35 mouse cellular contexts compared by ENCODE assay signal in genomic region chr1:187771067-187771466, GRCm38 (mm10).
DNase-seq lines count a peak whose midpoint lies in the region; ATAC-seq and TF ChIP-seq lines count a peak whose summit lies in the region.
"Had no signal": no experiment of that assay in that cellular context is flagged by ENCODE, and none has a peak within 500 bp of the region (broad histone marks: within the 10 kb centered on the region; RNA-seq: fewer than 3 reads in every experiment).

No protein-coding gene starts in this region.

- 76% methylated on average over 4 of the region's 4 CpGs for WGBS in hindbrain, postnatal 0 days
- 68% methylated on average over 4 of the region's 4 CpGs for WGBS in hindbrain, embryonic 14.5 days

- peak; percentile 41 for DNase-seq in hindbrain, postnatal 0 days (ENCODE audit: low spot score)
- no peak for DNase-seq in hindbrain, embryonic 14.5 days (ENCODE audit: low spot score)
- DNase-seq in left cerebral cortex, adult 2 months (ENCODE audit: extremely low spot score in 1 of 2, low spot score in 2 of 2) = no peak
- no peak for DNase-seq in left cerebral cortex, adult 9 months (ENCODE audit: low spot score in 2 of 2)
- DNase-seq in Patski (ENCODE audit: low read depth, low spot score) = no peak
- peak; percentile 13 for DNase-seq in brain, adult 2 months (ENCODE audit: low read depth, low spot score)
- DNase-seq: adrenal gland, postnatal 10 days; B cell, adult 2 months; cerebellum, adult 11-12 months; cerebellum, postnatal 10 days; gastrocnemius, postnatal 10 days; heart, adult 18-20 months; heart, postnatal 10 days; kidney, postnatal 4 days; layer of hippocampus, adult 9-11 months; liver, embryonic 13.5 days; lung, adult 2 months; right cerebral cortex, adult 18-20 months; spleen, adult 18-20 months; thymus, adult 18-20 months; thymus, postnatal 25 days had no signal

- H3K4me2 ChIP-seq in hindbrain, postnatal 0 days (ENCODE audit: low read depth, low read length) = no peak overlapping the region
- no peak overlapping the region for H3K4me2 ChIP-seq in hindbrain, embryonic 14.5 days (replicated peaks)
- H3K4me2 ChIP-seq: embryonic facial prominence, embryonic 13.5 days; heart, embryonic 13.5 days; limb, embryonic 12.5 days; liver, embryonic 13.5 days; neural tube, embryonic 12.5 days had no signal

- no peaks in the 10 kb centered on the region for H3K4me1 ChIP-seq in hindbrain, postnatal 0 days (ENCODE audit: insufficient read depth, low read length)
- H3K4me1 ChIP-seq in hindbrain, embryonic 14.5 days (replicated peaks; ENCODE audit: control insufficient read depth, insufficient read depth, low read length) = no peaks in the 10 kb centered on the region
- H3K4me1 ChIP-seq: embryonic facial prominence, embryonic 13.5 days; limb, embryonic 12.5 days; liver, embryonic 13.5 days; neural tube, embryonic 12.5 days had no signal

- H3K9me3 ChIP-seq in hindbrain, postnatal 0 days (ENCODE audit: low read length) = no peaks in the 10 kb centered on the region
- H3K9me3 ChIP-seq in hindbrain, embryonic 14.5 days (ENCODE audit: control insufficient read depth, low read length) = no peaks in the 10 kb centered on the region
- H3K9me3 ChIP-seq: embryonic facial prominence, embryonic 13.5 days; forebrain, embryonic 10.5 days; heart, embryonic 13.5 days; hindbrain, embryonic 10.5 days; limb, embryonic 12.5 days; liver, embryonic 13.5 days; midbrain, embryonic 10.5 days; neural tube, embryonic 12.5 days had no signal

- intact Hi-C loops in left cerebral cortex, adult 2 months (cut with DNase I) = loop anchor here (5.0 kb wide), 1 partner anchor 634 kb away; no protein-coding TSS in a partner anchor

- no peaks in the 10 kb centered on the region for H3K36me3 ChIP-seq in hindbrain, postnatal 0 days (ENCODE audit: insufficient read depth, low read length)
- H3K36me3 ChIP-seq in hindbrain, embryonic 14.5 days (replicated peaks; ENCODE audit: control insufficient read depth, insufficient read depth) = no peaks in the 10 kb centered on the region
- H3K36me3 ChIP-seq: embryonic facial prominence, embryonic 13.5 days; forebrain, embryonic 10.5 days; heart, embryonic 13.5 days; hindbrain, embryonic 10.5 days; limb, embryonic 12.5 days; liver, embryonic 13.5 days; midbrain, embryonic 10.5 days; neural tube, embryonic 12.5 days had no signal

- H3K27ac ChIP-seq in hindbrain, postnatal 0 days = no peak overlapping the region
- H3K27ac ChIP-seq in hindbrain, embryonic 14.5 days = no peak overlapping the region
- no peak overlapping the region for H3K27ac ChIP-seq in left cerebral cortex, adult 2 months
- H3K27ac ChIP-seq: embryonic facial prominence, embryonic 13.5 days; forebrain, embryonic 10.5 days; heart, embryonic 13.5 days; hindbrain, embryonic 10.5 days; limb, embryonic 12.5 days; liver, embryonic 13.5 days; midbrain, embryonic 10.5 days; neural tube, embryonic 12.5 days had no signal

- TF ChIP-seq CTCF in hindbrain, postnatal 0 days (IDR thresholded peaks at IDR 0.05; ENCODE audit: low read depth) = peak; percentile 44; the same call in 1 of the 2 replicates
- TF ChIP-seq CTCF in left cerebral cortex, adult 2 months (IDR thresholded peaks at IDR 0.05) = peak; percentile 16
- peak; percentile 16 for TF ChIP-seq CTCF in Patski (IDR thresholded peaks at IDR 0.05)

- POLR2A ChIA-PET in Patski (lab: Charles Lee) = no interaction called here

- in situ Hi-C loops in Patski (cut with MboI; ENCODE audit: low pct_unique_long_range_greater_than_20kb) = no loop called here

- H3K4me3 ChIP-seq in hindbrain, postnatal 0 days (ENCODE audit: low read length) = no peak overlapping the region
- no peak overlapping the region for H3K4me3 ChIP-seq in hindbrain, embryonic 14.5 days (replicated peaks; ENCODE audit: low read length)
- no peak overlapping the region for H3K4me3 ChIP-seq in left cerebral cortex, adult 2 months
- H3K4me3 ChIP-seq: embryonic facial prominence, embryonic 13.5 days; forebrain, embryonic 10.5 days; heart, embryonic 13.5 days; hindbrain, embryonic 10.5 days; limb, embryonic 12.5 days; liver, embryonic 13.5 days; midbrain, embryonic 10.5 days; myocyte; neural tube, embryonic 12.5 days had no signal

- CTCF ChIA-PET in Patski (lab: Charles Lee) = no interaction called here

- no peak for ATAC-seq in hindbrain, postnatal 0 days
- no peak for ATAC-seq in hindbrain, embryonic 14.5 days (ENCODE audit: low FRiP score)
- no peak for ATAC-seq in Patski
- ATAC-seq in CD4-positive, CD25-positive, alpha-beta regulatory T cell, adult 4 months = no peak
- ATAC-seq: forebrain, embryonic 16.5 days; hindbrain, embryonic 16.5 days; intestine, embryonic 16.5 days; midbrain, embryonic 16.5 days had no signal

- H3K9ac ChIP-seq in hindbrain, postnatal 0 days (replicated peaks; ENCODE audit: low read length) = no peak overlapping the region
- no peak overlapping the region for H3K9ac ChIP-seq in hindbrain, embryonic 14.5 days
- H3K9ac ChIP-seq: embryonic facial prominence, embryonic 13.5 days; heart, embryonic 13.5 days; limb, embryonic 12.5 days; liver, embryonic 13.5 days; neural tube, embryonic 12.5 days had no signal

- no peaks in the 10 kb centered on the region for H3K27me3 ChIP-seq in hindbrain, postnatal 0 days (ENCODE audit: insufficient read depth, low read length)
- H3K27me3 ChIP-seq in hindbrain, embryonic 14.5 days (ENCODE audit: control insufficient read depth, insufficient read depth, low read length) = no peaks in the 10 kb centered on the region
- no peaks in the 10 kb centered on the region for H3K27me3 ChIP-seq in Patski
- H3K27me3 ChIP-seq: CH12.LX; heart, embryonic 13.5 days; limb, embryonic 12.5 days; liver, embryonic 13.5 days; neural tube, embryonic 12.5 days had no signal

Comparison
In these comparisons a context has a peak if more than half of its experiments do, and no peak if none do; other contexts are left out.
1. DNase-seq: peak in hindbrain, postnatal 0 days (single experiment) and brain, adult 2 months (single experiment); none in hindbrain, embryonic 14.5 days (single experiment), left cerebral cortex, adult 2 months (0 of 2), left cerebral cortex, adult 9 months (0 of 2) and Patski (single experiment).
2. Peak in every context shown above with its lines, with median percentiles within 50 percentile points of each other: CTCF ChIP-seq.